Mouse (Mus musculus): Measurements from ENCODE around the gene Ctcfl.

Gene Ctcfl

DNA sequence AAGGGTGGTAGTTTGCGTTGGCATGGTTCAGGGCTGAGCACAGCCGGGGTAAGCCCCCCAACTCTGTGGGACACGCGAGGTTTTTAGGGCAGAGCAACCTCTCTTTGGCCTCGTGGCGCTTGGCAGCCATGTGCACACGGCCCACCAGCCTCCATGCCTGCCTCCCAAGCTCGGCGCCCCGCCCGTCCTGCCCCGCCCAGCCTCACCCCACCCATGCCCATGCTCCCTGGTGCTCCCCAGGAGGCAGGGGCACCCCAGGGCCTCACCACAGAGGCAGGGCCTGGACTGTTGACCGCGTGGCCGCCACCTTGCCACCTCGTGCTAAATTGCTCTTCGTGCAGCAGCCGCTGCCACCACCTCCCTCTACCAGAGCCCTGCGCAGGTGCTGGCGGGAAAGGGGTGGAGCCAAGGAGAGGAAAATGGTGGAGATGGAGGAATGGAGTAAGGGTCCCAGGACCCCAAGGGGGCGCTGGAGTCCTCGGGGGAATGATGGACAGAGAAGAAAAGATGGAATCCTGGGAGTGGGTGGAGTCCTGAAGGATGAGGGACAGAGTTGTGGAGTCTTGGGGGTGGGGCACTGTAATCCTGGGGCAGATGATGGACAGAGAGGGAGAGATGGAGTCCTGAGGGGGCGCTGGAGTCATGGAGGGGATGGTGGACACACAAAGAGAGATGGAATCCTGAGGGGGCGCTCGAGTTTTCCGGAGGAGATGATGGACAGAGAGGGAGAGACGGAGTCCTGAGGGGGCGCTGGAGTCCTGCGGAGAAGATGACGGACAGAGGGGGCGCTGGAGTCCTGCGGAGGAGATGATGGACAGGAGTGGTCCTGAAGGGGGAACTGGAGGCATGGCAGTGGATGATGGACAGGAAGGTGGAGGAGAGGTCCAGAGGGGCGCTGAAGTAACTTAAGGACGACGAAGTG, at the start of gene Ctcfl:
TSS of gene Ctcfl (minus strand) at position 503 of the 922 bp plus-strand sequence.
- no peak for DNase-seq (ENCODE audit: low spot score)

DNA sequence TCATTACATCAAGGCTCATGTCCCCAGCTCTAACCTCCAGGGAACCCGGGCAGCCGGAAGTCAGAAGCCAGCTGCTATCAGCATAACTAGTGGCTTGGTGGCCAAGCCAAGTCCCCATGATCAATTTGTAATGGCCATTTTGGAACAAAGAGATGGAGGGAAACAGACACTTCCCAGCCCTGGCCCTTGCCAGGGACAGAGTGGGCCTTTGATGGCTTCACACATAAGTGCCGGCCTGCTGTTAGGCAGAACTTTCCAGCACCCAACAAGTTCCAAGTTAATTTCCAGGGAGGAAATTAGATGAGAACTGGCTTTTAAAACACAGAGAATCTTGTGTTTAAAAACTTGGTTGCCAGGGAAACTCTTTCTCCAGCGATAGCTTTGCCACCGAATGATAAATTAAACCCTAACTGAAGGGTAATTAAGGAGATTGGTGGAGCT, 49.1 kb upstream of the Ctcfl start:
- DNase-seq (ENCODE audit: low spot score): no peak

DNA sequence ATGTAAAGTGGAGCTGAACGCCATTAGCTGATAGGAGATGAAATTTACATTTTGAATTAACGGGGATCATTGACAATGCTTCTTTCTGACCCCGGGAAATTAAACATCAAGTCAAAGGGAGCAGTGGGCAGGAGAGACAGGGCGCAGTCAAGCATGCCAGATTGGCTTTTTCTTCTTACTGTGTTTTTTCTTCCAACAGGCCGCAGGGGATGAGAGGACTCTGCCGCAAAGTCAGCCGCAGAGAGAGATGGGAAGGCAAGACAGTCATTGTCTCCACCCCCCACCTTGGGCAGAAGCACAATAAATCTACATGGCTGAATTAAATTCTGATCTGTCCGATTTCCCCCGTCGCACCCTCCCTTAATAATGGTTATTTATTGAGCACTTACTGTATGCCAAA, 46.0 kb upstream of the Ctcfl start:
- no peak for DNase-seq (ENCODE audit: low spot score)

DNA sequence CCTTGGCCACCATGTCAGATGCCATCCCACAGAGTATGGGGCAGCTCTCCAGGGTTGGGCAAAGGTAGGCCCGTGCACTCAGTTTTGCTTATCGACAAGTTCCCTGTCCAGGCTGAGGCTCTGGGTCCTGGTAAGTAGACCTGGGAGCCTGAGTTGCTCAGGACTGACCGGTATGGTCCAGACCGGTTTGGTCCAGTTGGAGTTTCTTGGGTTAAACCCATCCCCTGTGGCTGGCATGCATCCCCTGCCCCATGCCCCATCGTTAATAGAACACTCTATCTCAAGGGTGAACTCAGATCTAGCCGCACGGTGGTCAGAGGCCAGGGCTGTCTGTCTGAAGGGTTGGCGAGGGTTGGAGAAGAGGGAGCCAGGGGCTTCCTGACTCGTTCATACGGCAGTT, 45.6 kb upstream of the Ctcfl start:
- DNase-seq (ENCODE audit: low spot score): no peak

DNA sequence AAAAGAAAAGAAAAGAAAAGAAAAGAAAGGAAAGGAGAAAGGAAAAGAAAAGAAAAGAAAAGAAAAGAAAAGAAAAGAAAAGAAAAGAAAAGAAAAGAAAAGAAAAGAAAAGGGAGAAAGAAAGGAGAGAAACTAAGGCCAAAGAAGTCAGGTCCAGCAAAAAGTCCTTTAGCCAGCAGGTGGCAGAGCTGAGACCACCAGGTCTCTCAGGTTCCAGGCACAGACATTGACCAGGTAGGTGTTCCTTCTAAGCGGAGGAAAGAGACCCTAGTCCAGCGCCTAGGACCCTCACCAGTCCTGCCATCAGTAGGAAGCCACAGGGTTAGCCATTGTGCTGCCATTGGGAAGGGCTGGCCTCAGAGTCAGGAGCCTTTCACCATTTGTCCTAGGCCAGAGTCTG, 45.0 kb upstream of the Ctcfl start:
- DNase-seq (ENCODE audit: low spot score): peak; percentile 62

DNA sequence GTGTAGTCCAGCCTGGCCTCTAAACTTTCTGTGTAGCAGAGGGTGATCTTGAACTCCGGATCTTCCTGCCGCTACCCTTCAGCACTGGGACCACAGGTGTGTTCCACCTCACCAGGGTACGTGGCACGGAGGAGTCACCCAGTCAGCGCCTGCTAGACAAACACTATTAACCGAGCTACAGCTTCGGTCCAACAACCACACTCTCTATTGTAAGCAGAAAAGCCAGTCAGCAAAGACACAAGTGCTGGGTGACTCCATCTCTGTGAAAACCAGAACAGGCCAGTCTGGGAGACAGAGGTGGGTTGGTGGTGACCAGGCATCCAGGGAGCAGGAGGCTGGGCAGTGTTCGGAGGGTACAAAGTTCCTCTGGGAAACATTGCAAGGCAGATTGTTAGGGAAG, 44.1 kb upstream of the Ctcfl start:
- no peak for DNase-seq (ENCODE audit: low spot score)

DNA sequence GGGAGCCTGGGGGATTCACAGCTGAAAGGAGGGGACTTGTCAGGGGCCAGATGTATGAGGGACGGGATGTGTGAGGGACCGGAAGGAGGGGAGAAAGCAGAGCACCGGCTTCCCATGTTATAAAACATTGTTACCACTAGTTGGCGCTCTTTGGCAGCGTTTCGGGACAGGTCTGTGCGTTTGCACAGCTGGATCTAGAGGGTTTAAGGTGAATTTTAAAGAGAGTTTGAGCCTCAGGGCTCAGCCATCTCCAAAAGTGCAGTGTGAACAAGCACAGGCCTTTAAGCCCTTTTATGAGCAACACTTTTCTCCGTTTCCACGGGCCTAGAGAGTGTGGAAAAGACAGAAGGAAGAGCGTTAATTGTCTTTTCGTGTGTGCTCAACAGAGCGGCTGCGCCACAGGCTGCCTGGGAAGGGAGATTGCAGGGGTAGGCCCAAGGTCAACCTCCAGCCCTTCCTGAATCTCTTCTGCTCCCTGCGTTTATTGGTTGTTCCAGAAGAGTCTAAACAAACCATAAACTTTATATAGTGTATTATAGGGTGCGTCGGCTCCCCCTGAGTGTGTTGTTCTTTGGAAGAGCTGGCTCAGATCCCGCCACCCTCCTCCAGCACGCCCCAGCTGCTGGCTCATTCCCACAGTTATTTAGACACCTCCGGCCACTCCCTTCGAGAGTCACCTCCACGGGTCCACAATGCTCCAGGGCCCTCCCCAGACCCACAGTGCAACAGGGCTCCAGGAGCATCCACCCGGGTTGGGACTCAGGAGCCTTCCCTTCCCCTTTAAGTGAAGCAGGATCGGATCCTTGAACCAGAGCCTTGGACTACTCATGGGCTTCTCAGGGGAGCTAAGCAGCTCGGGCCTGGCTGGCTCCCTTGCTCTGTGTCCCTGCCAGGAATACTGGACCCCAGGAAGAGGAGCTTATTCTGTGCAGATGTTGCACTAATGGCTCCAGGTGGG, 40.3 kb upstream of the Ctcfl start:
- DNase-seq (ENCODE audit: low spot score): peak; percentile 91

DNA sequence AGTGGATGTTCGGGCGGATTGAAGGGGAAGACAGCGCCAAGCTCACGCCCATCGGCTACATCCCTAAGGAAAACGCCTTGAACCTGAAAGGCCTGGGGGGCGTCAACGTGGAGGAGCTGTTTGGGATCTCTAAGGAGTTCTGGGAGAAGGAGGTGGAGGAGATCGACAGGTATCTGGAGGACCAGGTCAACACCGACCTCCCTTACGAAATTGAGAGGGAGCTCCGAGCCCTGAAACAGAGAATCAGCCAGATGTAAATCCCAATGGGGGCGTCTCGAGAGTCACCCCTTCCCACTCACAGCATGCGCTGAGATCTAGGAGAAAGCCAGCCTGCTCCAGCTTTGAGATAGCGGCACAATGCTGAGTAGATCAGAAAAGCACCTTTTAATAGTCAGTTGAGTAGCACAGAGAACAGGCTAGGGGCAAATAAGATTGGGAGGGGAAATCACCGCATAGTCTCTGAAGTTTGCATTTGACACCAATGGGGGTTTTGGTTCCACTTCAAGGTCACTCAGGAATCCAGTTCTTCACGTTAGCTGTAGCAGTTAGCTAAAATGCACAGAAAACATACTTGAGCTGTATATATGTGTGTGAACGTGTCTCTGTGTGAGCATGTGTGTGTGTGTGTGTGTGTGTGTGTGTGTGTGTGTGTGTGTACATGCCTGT, 39.2 kb upstream of the Ctcfl start:
- DNase-seq (ENCODE audit: low spot score): no peak

DNA sequence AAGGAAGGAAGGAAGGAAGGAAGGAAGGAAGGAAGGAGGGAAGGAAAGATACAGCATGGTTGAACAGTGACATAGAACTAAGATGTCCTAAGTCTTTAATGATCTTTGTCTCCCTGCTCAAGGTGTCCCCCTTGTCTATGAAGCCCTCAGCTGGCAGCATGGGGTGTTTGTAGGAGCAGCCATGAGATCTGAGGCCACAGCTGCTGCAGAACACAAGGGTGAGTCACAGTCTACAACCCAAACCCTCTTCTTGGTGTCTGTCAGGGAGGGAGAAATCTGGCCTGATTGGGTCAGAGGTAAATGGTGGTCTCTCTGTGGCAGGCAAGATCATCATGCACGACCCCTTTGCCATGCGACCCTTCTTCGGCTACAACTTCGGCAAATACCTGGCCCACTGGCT, 38.5 kb upstream of the Ctcfl start:
- no peak for DNase-seq (ENCODE audit: low spot score)

DNA sequence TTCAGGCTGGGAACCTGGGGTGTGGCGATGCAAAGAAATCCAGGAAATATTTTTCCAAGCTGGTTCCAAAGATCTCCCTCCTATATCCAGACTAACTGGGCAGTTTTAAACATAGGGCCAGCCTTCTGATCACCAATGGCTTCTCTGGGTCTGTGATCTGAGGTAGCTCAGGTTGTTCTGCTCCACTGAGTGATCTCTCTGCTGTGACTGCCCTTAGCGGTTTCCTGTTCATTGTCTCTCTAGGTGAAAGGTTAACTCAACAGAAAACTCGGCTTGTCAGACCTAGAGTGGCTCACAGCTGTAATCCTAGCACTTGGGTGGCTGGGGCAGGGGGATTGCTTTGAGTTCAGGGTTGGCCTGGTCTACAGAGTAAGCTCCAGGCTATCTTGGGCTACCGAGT, 38.1 kb upstream of the Ctcfl start:
- no peak for DNase-seq (ENCODE audit: low spot score)

DNA sequence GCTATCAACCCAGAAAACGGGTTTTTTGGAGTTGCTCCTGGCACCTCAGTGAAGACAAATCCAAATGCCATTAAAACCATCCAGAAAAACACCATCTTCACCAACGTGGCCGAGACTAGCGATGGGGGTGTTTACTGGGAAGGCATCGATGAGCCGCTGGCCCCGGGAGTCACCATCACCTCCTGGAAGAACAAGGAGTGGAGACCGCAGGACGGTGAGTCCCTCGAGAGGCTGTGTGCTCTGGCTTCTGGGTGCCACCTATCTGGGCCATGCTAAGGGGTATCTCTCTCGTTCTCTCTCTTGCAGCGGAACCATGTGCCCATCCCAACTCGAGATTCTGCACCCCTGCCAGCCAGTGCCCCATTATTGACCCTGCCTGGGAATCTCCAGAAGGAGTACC, 37.6 kb upstream of the Ctcfl start:
- no peak for DNase-seq (ENCODE audit: low spot score)

DNA sequence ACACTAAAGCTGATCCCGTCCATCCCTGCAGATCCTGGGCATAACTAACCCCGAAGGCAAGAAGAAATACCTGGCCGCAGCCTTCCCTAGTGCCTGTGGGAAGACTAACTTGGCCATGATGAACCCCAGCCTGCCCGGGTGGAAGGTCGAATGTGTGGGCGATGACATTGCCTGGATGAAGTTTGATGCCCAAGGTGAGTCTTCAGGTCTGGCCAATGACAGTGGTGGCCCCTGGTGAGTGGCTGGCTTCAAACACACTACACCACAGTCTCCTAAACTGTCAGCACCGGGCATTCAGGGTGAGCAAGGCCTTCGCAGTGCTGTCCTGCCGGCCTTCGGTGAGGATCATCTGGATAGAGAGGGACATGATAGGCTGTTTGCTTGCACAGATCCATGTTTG, 36.6 kb upstream of the Ctcfl start:
- DNase-seq (ENCODE audit: low spot score): no peak

DNA sequence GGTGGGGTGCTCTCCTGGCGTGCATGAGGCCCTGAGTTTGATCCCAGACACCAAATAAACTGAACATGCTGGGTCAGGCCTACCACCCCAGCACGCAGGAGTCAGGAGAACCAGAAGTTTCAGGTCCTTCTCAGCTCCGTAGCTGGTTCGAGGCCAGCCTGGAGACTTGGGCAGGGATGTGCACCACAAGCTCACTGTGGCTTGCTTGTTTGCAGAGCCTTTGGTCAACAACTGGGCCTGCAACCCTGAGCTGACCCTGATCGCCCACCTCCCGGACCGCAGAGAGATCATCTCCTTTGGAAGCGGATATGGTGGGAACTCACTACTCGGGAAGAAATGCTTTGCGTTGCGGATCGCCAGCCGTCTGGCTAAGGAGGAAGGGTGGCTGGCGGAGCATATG, 35.6 kb upstream of the Ctcfl start:
- DNase-seq (ENCODE audit: low spot score): no peak

DNA sequence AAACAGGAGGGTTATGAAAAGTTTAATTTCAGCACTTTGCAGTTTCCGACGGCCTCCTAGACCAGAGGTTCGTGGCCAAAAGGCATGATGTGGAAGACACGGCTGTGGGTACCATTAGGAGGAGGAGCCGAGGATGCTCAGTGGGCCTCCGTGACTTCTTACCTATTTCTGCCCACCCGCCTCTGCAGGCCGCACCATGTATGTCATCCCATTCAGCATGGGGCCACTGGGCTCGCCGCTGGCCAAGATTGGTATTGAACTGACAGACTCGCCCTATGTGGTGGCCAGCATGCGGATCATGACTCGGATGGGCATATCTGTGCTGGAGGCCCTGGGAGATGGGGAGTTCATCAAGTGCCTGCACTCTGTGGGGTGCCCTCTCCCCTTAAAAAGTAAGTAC, 35.2 kb upstream of the Ctcfl start:
- no peak for DNase-seq (ENCODE audit: low spot score)

DNA sequence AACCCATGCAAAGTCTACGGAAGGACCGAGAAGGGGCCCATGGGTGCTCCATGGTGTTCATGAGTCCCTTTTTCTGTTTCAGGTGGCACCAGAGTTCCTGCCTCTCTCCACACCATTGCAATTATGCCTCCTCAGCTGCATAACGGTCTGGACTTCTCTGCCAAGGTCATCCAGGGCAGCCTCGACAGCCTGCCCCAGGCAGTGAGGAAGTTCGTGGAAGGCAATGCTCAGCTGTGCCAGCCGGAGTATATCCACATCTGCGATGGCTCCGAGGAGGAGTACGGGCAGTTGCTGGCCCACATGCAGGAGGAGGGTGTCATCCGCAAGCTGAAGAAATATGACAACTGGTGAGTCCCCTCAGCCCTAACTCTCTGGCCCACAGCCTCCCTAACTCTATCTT, 33.9 kb upstream of the Ctcfl start:
- DNase-seq (ENCODE audit: low spot score): no peak

DNA sequence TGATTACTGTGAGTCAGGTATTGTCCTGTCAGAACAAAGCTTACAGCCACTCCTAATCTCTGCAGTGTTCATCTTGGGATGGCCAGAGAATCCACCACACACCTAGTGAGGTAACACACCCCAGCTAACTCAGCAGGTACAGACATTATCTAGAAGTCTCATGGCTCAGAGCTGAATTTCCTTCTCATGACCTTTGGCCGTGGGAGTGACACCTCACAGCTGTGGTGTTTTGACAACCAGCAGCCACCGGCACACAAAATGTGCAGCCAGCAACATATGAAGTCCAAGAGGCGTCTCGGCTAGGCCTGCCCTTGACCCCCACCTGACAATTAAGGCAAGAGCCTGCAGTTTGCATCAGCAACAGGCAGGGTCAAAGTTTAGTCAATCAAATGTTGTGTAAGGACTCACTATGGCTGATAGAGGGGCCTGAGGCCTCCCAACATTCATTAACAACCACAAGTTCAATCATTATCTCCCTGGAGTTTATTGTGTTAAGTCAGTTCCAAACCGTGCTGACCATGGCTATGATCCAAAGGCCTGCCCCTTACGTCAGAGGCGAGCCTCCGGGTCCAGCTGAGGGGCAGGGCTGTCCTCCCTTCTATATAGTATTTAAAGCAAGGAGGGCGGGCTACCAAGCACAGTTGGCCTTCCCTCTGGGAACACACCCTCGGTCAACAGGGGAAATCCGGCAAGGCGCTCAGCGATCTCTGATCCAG, 33.3 kb upstream of the Ctcfl start, which contains the start of gene Pck1:
TSS of gene Pck1 (plus strand) at position 613 of the 716 bp plus-strand sequence.
- DNase-seq (ENCODE audit: low spot score): no peak

DNA sequence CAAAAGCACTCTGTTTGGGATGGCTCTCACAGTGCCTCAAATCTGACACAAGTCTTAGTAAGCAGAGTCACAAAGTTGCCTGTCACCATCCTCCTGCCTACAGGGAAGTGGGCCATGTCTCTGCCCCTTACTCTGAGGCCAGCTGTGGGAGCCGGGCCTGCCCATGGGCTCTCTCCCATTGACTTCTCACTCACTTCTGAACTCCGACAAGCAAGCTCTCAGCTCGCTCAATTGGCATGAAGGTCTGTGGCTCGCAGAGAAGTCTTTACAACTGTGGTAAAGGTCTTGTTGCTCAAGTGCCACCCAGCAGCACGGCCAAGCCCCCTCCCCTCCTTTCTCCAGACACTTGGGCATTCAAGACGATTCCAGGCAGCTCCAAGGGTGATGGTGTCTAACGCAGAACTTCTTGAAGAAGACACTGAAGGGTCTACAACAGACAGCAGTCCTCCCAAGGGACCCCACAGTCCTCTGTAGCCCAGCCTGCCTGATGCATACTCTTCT, 32.5 kb upstream of the Ctcfl start:
- DNase-seq (ENCODE audit: low spot score): no peak

DNA sequence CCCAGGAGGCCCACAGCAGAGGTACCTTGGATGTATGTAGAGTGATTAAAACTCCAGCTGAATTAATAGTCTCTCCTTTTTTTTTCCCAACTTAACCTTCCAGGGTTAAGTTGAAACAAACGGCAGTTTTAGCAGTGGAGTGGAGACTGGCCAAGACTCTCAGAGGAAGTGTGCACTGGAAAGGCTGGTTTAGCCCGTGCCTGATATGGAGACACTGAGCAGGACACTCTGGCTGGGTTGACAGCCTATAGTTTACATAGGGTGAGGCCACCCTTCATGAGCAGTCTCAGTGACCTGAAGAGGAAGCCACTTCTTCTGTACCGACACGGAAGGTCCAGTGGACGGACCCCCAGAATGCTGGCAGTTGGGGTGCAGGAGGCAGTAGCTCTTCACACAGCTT, 32.0 kb upstream of the Ctcfl start:
- DNase-seq (ENCODE audit: low spot score): no peak

DNA sequence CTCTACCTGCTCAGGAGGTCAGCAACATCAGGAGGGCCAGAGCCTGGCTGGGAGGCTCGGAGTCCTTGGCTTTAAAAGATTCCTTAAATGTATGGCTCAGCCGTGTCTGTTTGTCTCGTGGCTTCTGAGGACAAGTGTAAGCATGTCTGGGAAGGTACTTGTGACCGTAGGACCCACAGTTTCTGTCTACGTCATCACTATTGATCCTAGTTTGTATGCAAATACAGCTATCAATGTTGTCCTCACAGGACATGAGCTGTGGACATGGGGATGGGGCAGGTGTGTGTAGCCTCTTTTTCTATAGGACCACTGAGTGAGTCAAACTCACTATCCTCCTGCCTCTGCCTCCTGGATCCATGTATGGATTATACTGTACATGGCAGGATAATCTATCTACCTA, 28.7 kb upstream of the Ctcfl start:
- DNase-seq (ENCODE audit: low spot score): no peak

DNA sequence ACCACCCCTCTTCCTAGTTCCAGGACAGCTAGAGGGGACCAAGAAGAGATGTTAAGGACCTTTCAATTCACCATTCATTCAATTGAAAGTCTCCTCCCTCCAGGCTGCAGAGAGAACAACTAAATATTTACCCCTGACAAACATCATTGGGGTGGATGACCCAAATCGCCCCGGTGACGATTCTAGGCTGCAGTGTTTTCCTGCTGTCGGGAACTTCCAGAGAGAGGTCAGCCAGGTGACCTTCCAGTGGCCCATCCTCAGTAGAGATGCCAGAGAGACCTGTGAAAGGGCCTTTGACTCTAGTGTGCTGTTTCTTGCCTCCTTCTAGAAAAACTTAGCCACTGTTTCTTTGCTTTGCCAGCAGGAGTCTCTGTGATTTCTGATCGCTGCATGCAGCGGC, 27.4 kb upstream of the Ctcfl start:
- no peak for DNase-seq (ENCODE audit: low spot score)

DNA sequence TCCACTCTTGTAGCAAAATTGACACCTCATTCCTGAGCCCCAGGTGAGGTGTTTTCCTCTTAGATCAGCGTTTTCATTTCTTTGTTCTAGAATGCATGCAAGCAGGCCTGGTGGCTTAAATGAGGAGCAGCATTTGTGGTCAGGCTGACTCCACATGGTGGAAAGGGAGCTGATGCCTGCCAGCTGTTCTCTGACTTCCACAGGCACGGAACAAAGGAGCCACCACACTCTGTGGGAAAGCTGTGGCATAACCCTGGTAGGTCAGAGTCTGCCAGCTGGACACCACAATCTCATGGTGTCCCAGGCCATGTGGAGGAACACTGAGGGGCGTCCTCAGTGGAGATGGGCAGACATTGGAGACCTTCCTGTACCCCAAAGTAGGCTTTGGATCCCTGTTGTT, 26.5 kb upstream of the Ctcfl start:
- DNase-seq (ENCODE audit: low spot score): no peak

Measured in embryo, embryonic 10.5 days (tissue).